Mouse (Mus musculus): ENCODE results near the gene Cep72.

GRCm38 (mm10) chr13:74029013-74029412 is 33.1 kb downstream of the Cep72 start:
- no peak for TF ChIP-seq CTCF (IDR thresholded peaks at IDR 0.05; ENCODE audit: low read depth, low read length)
- no peak for TF ChIP-seq GATA1 (IDR thresholded peaks at IDR 0.05; ENCODE audit: borderline replicate concordance, low read length)
